Mouse (Mus musculus): ENCODE measurements around the gene Fcor.
A peak's percentile ranks its signal among the peaks of the same experiment; 100 is the strongest.

DNA sequence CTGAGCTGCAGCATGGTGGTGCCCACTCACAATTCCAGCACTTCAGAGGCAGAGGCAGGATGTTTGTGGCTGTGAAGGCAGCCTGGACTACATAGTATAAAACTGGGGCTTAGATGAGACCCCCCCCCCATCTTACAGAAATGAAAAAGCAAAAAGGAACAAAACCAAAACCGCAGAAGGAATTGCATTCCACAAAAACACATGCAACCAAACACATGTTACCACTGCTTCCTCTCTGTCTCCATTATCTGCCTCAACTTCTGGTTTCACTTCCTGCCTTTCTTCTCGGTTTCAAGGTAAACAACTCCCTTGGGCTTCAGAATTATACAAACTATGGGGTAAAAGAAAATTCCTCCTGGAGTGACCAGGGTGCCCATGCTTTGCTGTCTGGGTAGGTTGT is 39.5 kb upstream of the Fcor start:
- no peak for TF ChIP-seq NRF1 (IDR thresholded peaks at IDR 0.05; ENCODE audit: insufficient read depth, low read depth, low read length, poor library complexity, severe bottlenecking)
- no peak for TF ChIP-seq POLR2AphosphoS5 (IDR thresholded peaks at IDR 0.05; ENCODE audit: borderline replicate concordance, low read depth, low read length)
- TF ChIP-seq CHD2 (IDR thresholded peaks at IDR 0.05; ENCODE audit: low read length) = no peak
- TF ChIP-seq EP300 (IDR thresholded peaks at IDR 0.05; ENCODE audit: low read depth in 1 of 2, low read length in 2 of 2) = peak; percentile 84 to 88
